ENCODE assay signal across 22 mouse cellular contexts in the genomic region with DNA sequence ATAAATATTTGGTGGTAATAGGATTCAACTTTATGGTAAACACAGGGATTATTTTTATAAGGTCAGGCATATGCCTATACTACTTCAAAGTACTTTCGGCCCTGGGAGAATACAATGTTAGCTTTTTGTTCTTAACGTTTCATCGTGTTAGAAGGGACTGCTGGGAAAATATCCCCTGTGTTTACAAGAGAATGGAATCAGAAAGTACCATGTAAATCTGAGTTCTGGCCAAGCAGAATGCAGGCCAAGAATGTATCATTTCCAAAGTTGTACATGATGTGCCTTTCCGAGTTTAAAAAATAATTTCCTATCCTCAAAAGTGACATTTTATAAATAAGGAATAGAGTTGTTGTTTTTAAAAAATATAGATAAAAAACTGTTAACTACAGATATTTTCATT.
DNase-seq lines count a peak whose midpoint lies in the region; ATAC-seq and TF ChIP-seq lines count a peak whose summit lies in the region.
"Had no signal": no experiment of that assay in that cellular context is flagged by ENCODE, and none has a peak within 500 bp of the region (broad histone marks: within the 10 kb centered on the region; RNA-seq: fewer than 3 reads in every experiment).

No protein-coding gene starts in this region.

- no peak overlapping the region for H3K9ac ChIP-seq in embryonic facial prominence, embryonic 14.5 days (ENCODE audit: low read depth, low read length)
- H3K9ac ChIP-seq in lung, embryonic 14.5 days = no peak overlapping the region
- H3K9ac ChIP-seq: embryonic facial prominence, embryonic 12.5 days; forebrain, embryonic 12.5 days; forebrain, embryonic 15.5 days; hindbrain, embryonic 12.5 days; hindbrain, embryonic 15.5 days had no signal

- DNase-seq in embryonic facial prominence, embryonic 14.5 days (ENCODE audit: low spot score) = peak; percentile 35
- DNase-seq in embryonic facial prominence, embryonic 10.5 days (ENCODE audit: low spot score) = no peak
- peak; percentile 68 for DNase-seq in lung, embryonic 14.5 days
- no peak for DNase-seq in lung, adult 18-20 months
- DNase-seq in testis, postnatal 14 days (ENCODE audit: low spot score) = peak; percentile 14
- no peak for DNase-seq in testis, postnatal 10 days (ENCODE audit: low spot score)
- DNase-seq in lung, postnatal 36 days = peak; percentile 35
- DNase-seq in Muller cell, postnatal 12 days (ENCODE audit: inconsistent ontology term) = no peak
- DNase-seq: adrenal gland, postnatal 10 days; cerebellum, adult 11 months; cerebellum, adult 2 months; cerebellum, postnatal 10 days; cerebellum, postnatal 36 days; gastrocnemius, postnatal 25 days had no signal

- no peak overlapping the region for H3K4me2 ChIP-seq in embryonic facial prominence, embryonic 14.5 days (ENCODE audit: low read depth, low read length)
- no peak overlapping the region for H3K4me2 ChIP-seq in lung, embryonic 14.5 days
- H3K4me2 ChIP-seq: embryonic facial prominence, embryonic 12.5 days; forebrain, embryonic 12.5 days; forebrain, embryonic 15.5 days; heart, embryonic 11.5 days; hindbrain, embryonic 12.5 days; hindbrain, embryonic 15.5 days had no signal

- TF ChIP-seq CTCF in lung, embryonic 14.5 days (IDR thresholded peaks at IDR 0.05; ENCODE audit: low read depth) = no peak

- WGBS in embryonic facial prominence, embryonic 14.5 days = 50% methylated on average over 4 of the region's 4 CpGs
- WGBS in embryonic facial prominence, embryonic 10.5 days = 81% methylated on average over 4 of the region's 4 CpGs
- WGBS in lung, embryonic 14.5 days = 37% methylated on average over 4 of the region's 4 CpGs

- no peak overlapping the region for H3K27ac ChIP-seq in embryonic facial prominence, embryonic 14.5 days (replicated peaks; ENCODE audit: low read depth, low read length)
- H3K27ac ChIP-seq in embryonic facial prominence, embryonic 10.5 days (replicated peaks) = no peak overlapping the region
- H3K27ac ChIP-seq in lung, embryonic 14.5 days (ENCODE audit: low read depth) = no peak overlapping the region
- H3K27ac ChIP-seq: embryonic facial prominence, embryonic 12.5 days; forebrain, embryonic 12.5 days; forebrain, embryonic 15.5 days; hindbrain, embryonic 12.5 days; hindbrain, embryonic 15.5 days had no signal

- H3K9me3 ChIP-seq in embryonic facial prominence, embryonic 14.5 days (ENCODE audit: control insufficient read depth, low read length) = no peaks in the 10 kb centered on the region
- H3K9me3 ChIP-seq in embryonic facial prominence, embryonic 10.5 days = no peaks in the 10 kb centered on the region
- H3K9me3 ChIP-seq in lung, embryonic 14.5 days (ENCODE audit: low read depth, low read length) = no peaks in the 10 kb centered on the region
- H3K9me3 ChIP-seq: embryonic facial prominence, embryonic 12.5 days; forebrain, embryonic 12.5 days; forebrain, embryonic 15.5 days; hindbrain, embryonic 12.5 days; hindbrain, embryonic 15.5 days had no signal

- H3K4me3 ChIP-seq in embryonic facial prominence, embryonic 14.5 days (ENCODE audit: low read depth, low read length) = no peak overlapping the region
- H3K4me3 ChIP-seq in embryonic facial prominence, embryonic 10.5 days = no peak overlapping the region
- no peak overlapping the region for H3K4me3 ChIP-seq in lung, embryonic 14.5 days (ENCODE audit: low read depth, low read length)
- H3K4me3 ChIP-seq: embryonic facial prominence, embryonic 12.5 days; erythroblast, embryonic 14.5 days; forebrain, embryonic 12.5 days; forebrain, embryonic 15.5 days; hindbrain, embryonic 12.5 days; hindbrain, embryonic 15.5 days had no signal

- no peaks in the 10 kb centered on the region for H3K36me3 ChIP-seq in embryonic facial prominence, embryonic 14.5 days (ENCODE audit: control insufficient read depth, insufficient read depth, low read length)
- H3K36me3 ChIP-seq in embryonic facial prominence, embryonic 10.5 days (replicated peaks) = no peaks in the 10 kb centered on the region
- H3K36me3 ChIP-seq in lung, embryonic 14.5 days (ENCODE audit: insufficient read depth) = no peaks in the 10 kb centered on the region
- H3K36me3 ChIP-seq: embryonic facial prominence, embryonic 12.5 days; forebrain, embryonic 12.5 days; forebrain, embryonic 15.5 days; hindbrain, embryonic 12.5 days; hindbrain, embryonic 15.5 days had no signal

- ATAC-seq in embryonic facial prominence, embryonic 14.5 days (ENCODE audit: low read depth) = no peak
- peak; percentile 58; the same call in 1 of the 2 replicates for ATAC-seq in lung, embryonic 14.5 days (ENCODE audit: insufficient read depth)
- ATAC-seq: forebrain, embryonic 15.5 days; Patski had no signal

- H3K4me1 ChIP-seq in embryonic facial prominence, embryonic 14.5 days (ENCODE audit: control insufficient read depth, insufficient read depth, low read length) = no peaks in the 10 kb centered on the region
- no peaks in the 10 kb centered on the region for H3K4me1 ChIP-seq in embryonic facial prominence, embryonic 10.5 days
- no peaks in the 10 kb centered on the region for H3K4me1 ChIP-seq in lung, embryonic 14.5 days (ENCODE audit: insufficient read depth)
- H3K4me1 ChIP-seq: embryonic facial prominence, embryonic 12.5 days; forebrain, embryonic 12.5 days; forebrain, embryonic 15.5 days; hindbrain, embryonic 12.5 days; hindbrain, embryonic 15.5 days had no signal

- no peaks in the 10 kb centered on the region for H3K27me3 ChIP-seq in embryonic facial prominence, embryonic 14.5 days (replicated peaks; ENCODE audit: control insufficient read depth, insufficient read depth, low read length)
- no peaks in the 10 kb centered on the region for H3K27me3 ChIP-seq in embryonic facial prominence, embryonic 10.5 days (replicated peaks; ENCODE audit: low read depth, poor library complexity, severe bottlenecking)
- no peaks in the 10 kb centered on the region for H3K27me3 ChIP-seq in lung, embryonic 14.5 days (ENCODE audit: insufficient read depth, low read length)
- H3K27me3 ChIP-seq: embryonic facial prominence, embryonic 12.5 days; forebrain, embryonic 12.5 days; forebrain, embryonic 15.5 days; hindbrain, embryonic 12.5 days; hindbrain, embryonic 15.5 days had no signal

Comparison
In these comparisons a context has a peak if more than half of its experiments do, and no peak if none do; other contexts are left out.
1. DNase-seq: peak in embryonic facial prominence, embryonic 14.5 days (single experiment), lung, embryonic 14.5 days (single experiment), testis, postnatal 14 days (single experiment) and lung, postnatal 36 days (single experiment); none in embryonic facial prominence, embryonic 10.5 days (single experiment), lung, adult 18-20 months (0 of 2), testis, postnatal 10 days (single experiment) and Muller cell, postnatal 12 days (single experiment).